Mouse (Mus musculus) gonadal fat pad, adult 2 months (tissue): Measurements from ENCODE around the gene Faap20. TPM values are rescaled to one million over a fixed set of nuclear protein-coding genes. Genes with fewer than 3 reads are reported as not detected.

Experiments used
- DNase-seq: peaks from one replicate; pipeline ENCODE4 v3.0.0-alpha.2; 2012; ENCODE audit warnings: low read depth
- polyA plus RNA-seq: library from polyadenylated mRNA; depleted of rRNA; stranded (reverse); fragments of >200 nt; gene quantifications from 2 replicates; pipeline ENCODE4 v1.2.3, GENCODE M21; 2012; rRNA removed

Gene Faap20
- polyA plus RNA-seq, 1 experiment: 78.4 TPM

DNA sequence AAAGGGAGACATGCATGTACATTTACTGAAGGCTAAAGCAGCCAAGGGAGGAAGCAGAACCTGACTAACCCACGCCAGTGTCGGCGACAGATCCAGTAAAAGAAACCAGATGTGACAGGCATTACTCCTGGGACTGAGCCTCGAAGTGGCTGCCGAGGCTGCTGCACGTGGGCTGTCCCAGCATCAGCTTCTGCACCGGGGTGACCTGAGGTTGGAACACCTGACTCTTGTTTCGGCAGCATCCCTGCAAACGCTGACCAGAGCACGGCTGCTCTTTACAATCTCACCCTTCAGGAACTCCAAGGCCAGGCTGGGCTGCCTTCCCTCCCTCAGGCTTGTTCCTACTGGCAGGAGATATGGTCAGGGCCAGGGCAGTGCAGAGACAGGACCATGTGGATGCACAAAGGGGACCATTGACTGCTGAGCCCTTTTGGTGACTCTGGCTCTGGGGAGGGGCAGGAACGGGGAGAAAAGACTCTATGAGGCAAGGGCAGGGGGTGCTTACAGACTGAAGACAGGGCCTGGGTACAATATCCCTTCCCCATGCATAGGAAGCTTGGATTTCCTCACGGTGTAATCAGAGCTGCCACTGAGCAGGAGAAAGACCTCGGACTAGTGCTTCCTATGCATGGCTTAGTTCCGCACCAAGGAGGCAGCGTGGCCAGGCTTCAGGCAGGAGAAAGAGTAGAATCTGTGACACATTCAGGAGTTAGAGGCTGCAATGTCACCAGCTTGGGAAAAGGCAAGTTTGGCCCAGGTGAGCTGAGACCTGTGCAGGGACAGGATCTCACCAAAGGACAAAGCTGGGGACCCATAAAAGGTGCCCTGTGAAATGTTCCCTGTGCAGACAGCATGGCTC lies 35.1 kb downstream of the Faap20 start:
- DNase-seq: no peak

GRCm38 (mm10) chr4:155286090-155286489 lies 36.5 kb downstream of the Faap20 start:
- no peak for DNase-seq

DNA sequence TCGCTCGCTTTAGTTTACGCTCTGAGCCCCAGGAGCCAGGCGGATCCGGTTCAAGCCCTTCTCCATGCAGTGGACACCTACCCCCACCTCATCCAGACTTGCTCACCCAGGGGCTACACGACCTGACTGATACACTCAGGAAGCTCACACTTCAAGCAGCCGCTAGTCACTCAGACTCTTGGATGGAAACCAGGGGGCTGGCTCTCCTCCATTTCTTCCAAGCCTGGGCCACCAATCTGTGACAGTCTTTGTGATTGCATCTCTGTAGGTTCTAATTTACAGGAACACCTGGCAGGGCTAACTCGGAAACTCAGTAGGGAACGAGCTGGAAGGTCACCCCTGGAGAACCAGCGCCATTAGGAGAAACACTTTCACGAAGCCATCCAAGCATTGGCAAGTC lies 38.1 kb downstream of the Faap20 start:
- no peak for DNase-seq

- no peak for DNase-seq
These were observed 39.0 kb downstream of the Faap20 start for GRCm38 (mm10) chr4:155288586-155288985.

DNA sequence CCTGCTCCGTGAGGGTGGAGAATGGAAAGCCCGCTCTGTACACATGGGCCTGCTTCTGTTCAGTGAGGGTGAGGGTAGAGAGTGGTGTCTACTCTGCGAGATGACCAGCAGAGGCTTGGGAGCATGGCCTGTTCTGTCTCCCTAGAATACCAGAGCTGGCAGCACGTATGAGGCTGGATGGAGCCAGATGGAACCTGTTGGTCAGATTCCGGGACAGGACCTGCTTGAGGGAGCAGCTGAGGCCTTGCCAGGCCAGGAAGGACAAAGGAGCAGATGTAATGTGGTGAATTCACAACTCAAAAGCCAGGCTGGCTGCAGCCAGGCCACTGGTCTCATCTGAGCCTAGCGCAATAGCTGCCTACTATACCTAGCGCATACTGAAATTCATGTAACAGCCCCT lies 40.4 kb downstream of the Faap20 start:
- DNase-seq: no peak

DNA sequence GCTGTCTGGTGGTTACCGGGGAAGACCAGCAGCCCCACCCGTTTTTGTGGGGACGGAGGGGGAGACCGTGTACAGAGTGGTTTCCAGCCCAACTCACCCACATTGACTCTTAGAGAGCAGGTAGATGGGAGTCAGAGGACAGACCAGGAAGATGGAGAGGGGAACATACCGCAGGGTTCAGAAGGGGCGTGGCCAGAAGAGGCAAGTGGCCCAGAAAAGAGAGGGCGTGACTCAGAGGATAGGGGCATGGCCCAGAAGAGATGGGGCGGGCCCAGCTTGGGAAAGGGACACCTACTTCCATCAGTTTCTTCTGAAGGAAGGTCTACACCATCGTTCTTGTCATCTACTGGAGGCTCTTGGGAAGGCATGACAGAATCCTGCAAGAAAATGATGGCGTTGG lies 43.3 kb downstream of the Faap20 start:
- DNase-seq: no peak

DNA sequence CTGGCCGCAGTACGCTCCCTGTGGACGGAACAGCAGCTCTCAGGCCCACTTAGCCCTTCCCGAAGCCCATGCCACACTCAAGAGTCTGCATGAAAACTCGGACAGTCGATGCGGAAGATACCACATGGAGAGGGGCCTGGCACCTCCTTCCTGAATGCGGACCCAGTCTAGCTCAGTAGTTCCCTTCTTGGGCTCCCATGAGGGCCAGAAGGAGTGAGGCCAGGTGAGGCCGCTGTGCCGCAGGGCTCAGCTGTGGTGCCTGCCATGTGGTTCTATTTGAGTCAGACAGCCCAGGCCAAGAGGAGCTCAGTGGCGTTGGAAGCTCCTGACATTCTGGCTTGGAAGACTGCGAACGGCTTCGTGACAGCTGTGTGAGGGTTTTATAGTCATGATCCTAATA lies 44.8 kb downstream of the Faap20 start:
- DNase-seq: no peak

DNA sequence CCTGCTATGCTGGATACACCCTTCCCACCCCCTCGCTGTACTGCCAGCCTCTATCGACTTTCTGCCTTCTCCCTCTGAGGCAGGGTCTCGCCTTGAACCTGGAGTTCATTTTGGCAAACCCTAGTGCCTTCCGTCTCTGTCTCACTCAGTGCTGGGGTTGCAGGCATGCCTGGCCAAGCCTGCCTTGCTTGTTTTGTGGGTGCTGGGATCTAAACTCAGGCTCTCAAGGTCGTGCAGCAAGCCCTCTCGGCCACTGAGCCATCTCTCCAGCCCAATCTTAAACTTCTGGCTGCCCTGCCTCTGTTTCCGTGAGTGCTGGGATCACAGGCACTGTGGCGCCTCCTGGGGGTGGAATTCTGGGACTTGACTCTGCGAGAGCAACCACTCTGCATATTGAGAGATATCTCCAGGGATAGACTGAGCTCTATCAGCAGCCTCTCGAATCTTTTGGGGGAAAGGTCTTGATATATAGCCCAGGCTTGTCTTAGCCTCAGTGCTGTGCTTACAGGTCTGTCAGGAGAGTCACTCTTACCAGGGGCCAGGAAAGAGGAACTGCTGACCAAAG lies 45.5 kb downstream of the Faap20 start:
- DNase-seq: no peak

DNA sequence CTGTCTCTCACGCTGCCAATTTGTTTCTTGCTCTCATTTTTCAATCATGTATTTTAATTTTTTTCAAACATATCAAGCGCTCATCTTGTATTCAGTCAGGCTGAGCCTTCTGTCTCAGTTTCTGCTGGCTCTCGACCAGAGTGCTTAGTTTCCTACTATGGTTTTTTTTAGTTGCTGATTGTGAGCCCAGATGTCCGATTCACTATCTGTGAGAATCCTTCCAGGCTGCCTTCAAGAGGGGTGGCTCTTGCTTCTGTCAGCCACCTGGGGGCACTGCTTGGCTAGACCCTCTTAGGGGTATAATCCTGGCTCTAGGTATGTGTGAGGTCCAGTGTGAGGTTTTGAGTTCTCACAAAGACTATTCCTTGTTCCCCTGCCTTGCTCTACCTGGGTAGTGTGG lies 46.4 kb downstream of the Faap20 start:
- DNase-seq: no peak

DNA sequence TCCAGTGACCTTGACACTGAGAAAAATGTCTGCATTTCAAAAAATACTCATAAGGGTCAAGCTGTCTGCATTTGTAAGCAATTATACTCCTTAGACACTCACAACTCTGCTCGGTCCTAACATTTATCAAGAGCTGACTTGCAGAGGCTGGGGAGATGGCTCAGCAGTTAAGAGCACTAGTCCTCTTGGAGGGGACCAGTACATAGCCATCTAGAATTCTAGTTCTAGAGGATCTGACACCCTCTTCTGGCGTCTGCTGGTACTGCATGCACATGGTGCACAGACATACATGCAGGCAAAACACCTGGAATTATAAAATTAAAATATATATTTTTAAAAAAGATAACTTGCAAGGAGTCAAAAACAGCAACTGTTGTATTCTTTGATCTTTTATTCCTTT lies 47.5 kb downstream of the Faap20 start:
- DNase-seq: no peak

- DNase-seq: no peak
These were observed 49.2 kb downstream of the Faap20 start for GRCm38 (mm10) chr4:155298826-155299225.

DNA sequence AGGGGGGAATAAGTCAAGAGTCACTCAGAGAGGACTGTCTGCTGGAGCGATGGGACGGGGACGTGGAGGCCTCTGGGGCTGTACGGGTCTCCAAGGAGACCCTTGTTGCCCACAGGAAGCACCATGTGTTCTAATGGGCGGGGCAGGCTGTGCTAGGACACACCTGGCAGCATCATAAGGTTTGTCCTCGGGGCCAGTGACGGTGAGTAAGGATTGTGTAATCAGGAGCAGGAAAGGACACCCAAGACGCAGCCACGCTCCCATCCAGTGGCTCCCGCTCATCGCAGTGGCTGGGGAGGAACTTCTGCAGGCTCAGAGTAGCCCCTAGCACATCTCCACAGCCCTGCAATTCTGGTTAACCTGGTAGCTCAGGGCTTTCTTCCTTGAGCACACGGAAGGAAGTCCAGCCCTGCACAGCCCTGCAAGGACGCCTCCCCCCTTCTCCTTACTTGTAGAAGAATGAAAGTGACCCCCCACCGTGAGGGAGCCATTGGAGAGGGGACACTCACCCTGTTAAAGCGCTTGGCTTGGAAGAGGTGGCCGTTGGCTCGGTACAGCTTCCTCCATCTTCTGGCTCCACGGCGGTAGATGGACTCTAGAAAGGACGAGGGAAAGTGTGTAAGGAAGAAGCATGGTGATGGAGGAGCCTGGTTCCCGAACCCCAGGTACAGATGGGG lies 51.0 kb downstream of the Faap20 start:
- no peak for DNase-seq

DNA sequence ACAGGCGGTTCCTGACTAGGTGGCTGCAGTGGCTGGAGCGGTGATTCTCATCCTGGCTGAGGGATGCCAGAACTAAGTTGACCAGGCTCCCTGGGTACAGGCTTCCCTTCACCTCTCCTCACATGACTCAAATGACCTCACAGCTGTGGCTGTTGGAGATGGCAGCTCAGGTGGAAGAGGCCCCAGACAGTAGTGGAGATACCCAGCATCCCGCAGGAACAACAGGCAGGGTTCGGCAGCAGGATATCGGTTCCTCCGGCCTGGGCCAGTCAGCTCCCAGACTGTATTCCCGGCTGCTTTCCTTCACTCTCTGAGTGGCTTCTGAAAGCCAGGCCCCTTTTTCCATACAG lies 51.5 kb downstream of the Faap20 start:
- DNase-seq: no peak

DNA sequence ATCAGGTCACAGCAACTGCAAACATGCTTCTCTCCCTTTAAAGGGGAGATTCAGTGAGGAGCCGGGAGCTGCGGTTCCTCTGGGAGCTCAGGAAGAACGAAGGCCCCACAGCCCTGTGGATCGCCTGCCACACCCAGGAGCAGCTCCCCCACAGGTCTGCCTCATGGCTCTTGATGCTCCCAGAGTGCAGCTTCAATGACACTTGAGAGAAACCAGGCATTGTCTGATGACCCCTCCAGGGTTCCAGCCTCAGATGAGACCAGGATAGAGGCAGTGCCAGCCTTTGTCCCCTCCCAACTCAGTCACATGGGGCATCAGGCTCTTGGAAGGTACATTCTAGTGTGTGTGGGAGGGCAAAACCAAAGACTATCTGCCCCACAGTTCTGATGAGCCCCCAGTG lies 52.4 kb downstream of the Faap20 start:
- no peak for DNase-seq

- no peak for DNase-seq
These were observed 55.0 kb downstream of the Faap20 start for GRCm38 (mm10) chr4:155304508-155305096.

DNA sequence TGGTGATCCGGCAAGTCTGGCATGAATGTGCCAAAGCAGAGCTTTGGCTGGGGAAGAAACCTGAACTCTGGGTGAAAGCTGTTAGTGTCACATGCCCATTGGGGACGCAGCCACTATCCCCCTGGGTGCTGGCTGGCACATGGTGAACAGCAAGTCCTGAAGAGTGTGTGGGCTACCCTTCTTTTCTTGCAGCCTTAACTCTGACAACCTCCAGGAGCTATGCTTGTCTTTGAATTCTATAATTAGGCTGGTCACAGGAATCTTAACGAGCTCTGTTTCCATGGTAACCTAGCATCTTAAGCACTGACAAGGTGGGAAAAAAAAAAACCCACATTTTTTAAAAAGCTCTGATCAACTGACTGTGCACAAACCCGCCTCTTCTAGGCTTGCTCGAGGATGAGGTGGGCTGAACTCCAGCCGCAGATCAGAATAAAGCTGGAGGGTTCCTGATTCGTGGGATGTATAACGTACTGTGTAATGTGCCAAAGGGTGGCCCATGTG lies 56.0 kb downstream of the Faap20 start:
- no peak for DNase-seq

Other genes with a start within 250 kb of the Faap20 start
- 7.8 and 10.8 TPM in 2 replicates for gene Plch2, start 193.0 kb upstream of the Faap20 start, polyA plus RNA-seq
- 17.1 and 20.4 TPM in 2 replicates for gene Pex10, start 182.8 kb upstream of the Faap20 start, polyA plus RNA-seq
- gene Rer1, start 163.4 kb upstream of the Faap20 start, polyA plus RNA-seq: 94.6 and 115 TPM in 2 replicates
- gene Morn1, start 163.2 kb upstream of the Faap20 start, polyA plus RNA-seq: 7.7 and 10.2 TPM in 2 replicates
- 61.5 and 79.7 TPM in 2 replicates for gene Ski, start 27.2 kb upstream of the Faap20 start, polyA plus RNA-seq
- gene Prkcz, start 111.6 kb downstream of the Faap20 start, polyA plus RNA-seq: 10.3 and 11.8 TPM in 2 replicates
- gene Gabrd, start 148.3 kb downstream of the Faap20 start, polyA plus RNA-seq: 0.23 and 1.2 TPM in 2 replicates
- gene Cfap74, start 159.4 kb downstream of the Faap20 start, polyA plus RNA-seq: 2.1 and 2.2 TPM in 2 replicates
- 9.1 and 9.7 TPM in 2 replicates for gene Tmem52, start 219.3 kb downstream of the Faap20 start, polyA plus RNA-seq
- 663 and 820 TPM in 2 replicates for gene Gnb1, start 241.6 kb downstream of the Faap20 start, polyA plus RNA-seq